Mouse (Mus musculus) ES-E14 (cell line): ENCODE data around the gene Mbd4. TPM values are rescaled to one million over a fixed set of nuclear protein-coding genes. Genes with fewer than 3 reads are reported as not detected.

Source experiments
- DNase-seq: peaks from one replicate; pipeline ENCODE4 v3.0.0-alpha.2; 2013; ENCODE audit warnings: low read depth, low spot score
- H3K27ac ChIP-seq: 2 replicates; pipeline ENCODE4 v1.5.1; 2012; ENCODE audit warnings: low read depth, mild to moderate bottlenecking, low read length, moderate library complexity, mixed read lengths; ENCODE audit not compliant: poor library complexity, insufficient read depth, severe bottlenecking
- H3K36me3 ChIP-seq: 2 replicates; pipeline ENCODE4 v1.6.1; 2012; ENCODE audit warnings: mild to moderate bottlenecking, low read length, moderate library complexity, mixed read lengths; ENCODE audit not compliant: control insufficient read depth, poor library complexity, insufficient read depth, severe bottlenecking
- H3K4me1 ChIP-seq, 2 experiments: fragments of 150-350 bp in 1 of 2; sonication (generic) in 1 of 2; 2 replicates each; pipeline ENCODE4 v1.6.1; 2012; ENCODE audit warnings: low read length in 2 of 2, mild to moderate bottlenecking in 1 of 2, mixed read lengths in 1 of 2; ENCODE audit not compliant: control insufficient read depth in 2 of 2, insufficient read depth in 2 of 2, poor library complexity in 1 of 2
- H3K4me3 ChIP-seq, 2 experiments: fragments of 150-350 bp in 1 of 2; sonication (generic) in 1 of 2; 2 replicates each; pipeline ENCODE4 v1.5.1; 2012; ENCODE audit warnings: low read length in 2 of 2, low read depth in 1 of 2, mild to moderate bottlenecking in 1 of 2, mixed read lengths in 1 of 2; ENCODE audit not compliant: insufficient read depth in 1 of 2, poor library complexity in 1 of 2, severe bottlenecking in 1 of 2
- H3K9ac ChIP-seq: 2 replicates; pipeline ENCODE4 v1.6.1; 2012; ENCODE audit warnings: low read depth, mild to moderate bottlenecking, low read length, mixed read lengths; ENCODE audit not compliant: poor library complexity, insufficient read depth, severe bottlenecking
- H3K9me3 ChIP-seq: fragments of 150-350 bp; sonication (generic); 2 replicates; pipeline ENCODE4 v1.6.1; 2012; ENCODE audit warnings: low read depth, mild to moderate bottlenecking, low read length; ENCODE audit not compliant: control insufficient read depth, insufficient read depth
- CHD2 ChIP-seq: IDR thresholded peaks from 2 replicates; pipeline ENCODE4 v1.6.1; 2014; ENCODE audit warnings: mild to moderate bottlenecking, low read depth, low read length, inconsistent platforms
- HCFC1 ChIP-seq: IDR thresholded peaks from 2 replicates; pipeline ENCODE4 v1.6.1; 2012; ENCODE audit warnings: low read length, inconsistent platforms, borderline replicate concordance; ENCODE audit not compliant: insufficient read depth
- MAFK ChIP-seq: IDR thresholded peaks from 2 replicates; pipeline ENCODE4 v1.6.1; 2014; ENCODE audit warnings: mild to moderate bottlenecking, low read depth, low read length, inconsistent platforms; ENCODE audit not compliant: insufficient read depth
- ZC3H11A ChIP-seq: IDR thresholded peaks from 2 replicates; pipeline ENCODE4 v1.6.1; 2012; ENCODE audit warnings: low read depth, mild to moderate bottlenecking, inconsistent platforms, low read length, borderline replicate concordance
- ZNF384 ChIP-seq: IDR thresholded peaks from 2 replicates; pipeline ENCODE4 v1.6.1; 2012; ENCODE audit warnings: low read depth, low read length, inconsistent platforms
- in situ Hi-C, 2 experiments: fragments of 600-800 bp; cut with MboI; formaldehyde crosslinking; loops; one replicate each; pipeline ENCODE4 v1.15.1; 2025; ENCODE audit warnings: low sequenced_read_pairs in 2 of 2, inconsistent platforms in 1 of 2; ENCODE audit not compliant: unreplicated experiment in 2 of 2
- total RNA-seq: library from RNA; depleted of rRNA; stranded (reverse); fragments of 300-350 nt; gene quantifications from 2 replicates; pipeline ENCODE4 v1.2.3, GENCODE M21; 2012

The Mbd4 gene
- total RNA-seq, 1 experiment, result 15.1 TPM

GRCm38 (mm10) chr6:115803541-115804382 is 49.4 kb downstream of the Mbd4 start:
- H3K9me3 ChIP-seq, result no peaks in the 10 kb centered on the region
- no peak overlapping the region for H3K9ac ChIP-seq
- peaks cover 55% of the 10 kb centered on the region for H3K36me3 ChIP-seq
- DNase-seq, result peak; percentile 54
- peaks cover 0 to 4% of the 10 kb centered on the region in 2 experiments; a peak in 2 of 4 replicates for H3K4me1 ChIP-seq
- in situ Hi-C loops, result no loop called here
- no peak overlapping the region for H3K4me3 ChIP-seq
- H3K27ac ChIP-seq, result no peak overlapping the region; the same call in 1 of the 2 replicates
- TF ChIP-seq ZNF384 (peak; percentile 74), HCFC1 (no peak), CHD2 (peak; percentile 39; the same call in 1 of the 2 replicates), MAFK (no peak)

- no peak for DNase-seq
- Histone ChIP-seq H3K4me1 (peaks cover 0 to 4% of the 10 kb centered on the region in 2 experiments; a peak in 2 of 4 replicates), H3K36me3 (peaks cover 55% of the 10 kb centered on the region), H3K27ac (no peak overlapping the region), H3K9me3 (no peaks in the 10 kb centered on the region), H3K9ac (no peak overlapping the region), H3K4me3 (no peak overlapping the region)
- TF ChIP-seq ZNF384 (no peak), MAFK (no peak), CHD2 (no peak), HCFC1 (no peak), ZC3H11A (no peak)
- in situ Hi-C loops, result no loop called here
Measured at GRCm38 (mm10) chr6:115801811-115802210, 51.4 kb downstream of the Mbd4 start.

GRCm38 (mm10) chr6:115792691-115793215 is 60.4 kb downstream of the Mbd4 start:
- H3K9me3 ChIP-seq, result no peaks in the 10 kb centered on the region
- H3K9ac ChIP-seq, result peak overlapping the region; percentile 32; the same call in 1 of the 2 replicates
- H3K27ac ChIP-seq, result no peak overlapping the region
- peaks cover 52% of the 10 kb centered on the region for H3K36me3 ChIP-seq
- in situ Hi-C loops, result no loop called here
- DNase-seq, result no peak
- no peak for TF ChIP-seq CHD2
- no peak for TF ChIP-seq ZC3H11A
- TF ChIP-seq ZNF384, result no peak
- no peak for TF ChIP-seq MAFK
- no peak for TF ChIP-seq HCFC1
- peaks cover 0 to 4% of the 10 kb centered on the region in 2 experiments; a peak in 2 of 4 replicates for H3K4me1 ChIP-seq
- peak overlapping the region; percentile 14 to 16; a peak in 2 of 4 replicates for H3K4me3 ChIP-seq

- in situ Hi-C loops, result no loop called here
- no peak for DNase-seq
- Histone ChIP-seq H3K36me3 (peaks cover 47% of the 10 kb centered on the region), H3K4me1 (peaks cover 0 to 4% of the 10 kb centered on the region in 2 experiments; a peak in 2 of 4 replicates), H3K9me3 (no peaks in the 10 kb centered on the region), H3K4me3 (peak overlapping the region; percentile 14 to 16; a peak in 2 of 4 replicates), H3K9ac (peak overlapping the region; percentile 32; the same call in 1 of the 2 replicates), H3K27ac (no peak overlapping the region)
- TF ChIP-seq CHD2, result no peak
- TF ChIP-seq HCFC1, result no peak
- TF ChIP-seq ZC3H11A, result no peak
- no peak for TF ChIP-seq ZNF384
- TF ChIP-seq MAFK, result no peak
Measured at GRCm38 (mm10) chr6:115791842-115792686, 61.1 kb downstream of the Mbd4 start.
